Mouse (Mus musculus) midbrain, postnatal 0 days (tissue): ENCODE results near the gene Fgf9. TPM values are rescaled to one million over a fixed set of nuclear protein-coding genes. Genes with fewer than 3 reads are reported as not detected.

Source experiments
- ATAC-seq: fragments of 200-750 bp; cut with Nextera tagmentation; 2 replicates; pipeline ENCODE4 v1.8.0; 2017; ENCODE audit warnings: moderate number of reproducible peaks, mild to moderate bottlenecking, moderate TSS enrichment, moderate library complexity; ENCODE audit not compliant: low FRiP score
- DNase-seq: peaks from one replicate; pipeline ENCODE4 v3.0.0-alpha.2; 2015; ENCODE audit warnings: low spot score
- H3K27ac ChIP-seq: fragments of 300-500 bp; sonication (generic); 2 replicates; pipeline ENCODE4 v1.5.1; 2014; ENCODE audit warnings: low read depth, mild to moderate bottlenecking, low read length, mixed read lengths
- H3K27me3 ChIP-seq: fragments of 300-500 bp; sonication (generic); 2 replicates; pipeline ENCODE4 v1.6.1; 2014; ENCODE audit warnings: low read length, control low read depth, mixed read lengths; ENCODE audit not compliant: insufficient read depth
- H3K36me3 ChIP-seq: fragments of 300-500 bp; sonication (generic); 2 replicates; pipeline ENCODE4 v1.6.1; 2014; ENCODE audit warnings: low read length, control low read depth, mixed read lengths; ENCODE audit not compliant: insufficient read depth
- H3K4me1 ChIP-seq: fragments of 300-500 bp; sonication (generic); 2 replicates; pipeline ENCODE4 v1.6.1; 2014; ENCODE audit warnings: mild to moderate bottlenecking, control low read depth, antibody characterized with exemption, low read length, mixed read lengths; ENCODE audit not compliant: insufficient read depth
- H3K4me2 ChIP-seq: fragments of 300-500 bp; sonication (generic); 2 replicates; pipeline ENCODE4 v1.6.1; 2014; ENCODE audit warnings: low read depth, mild to moderate bottlenecking, low read length, mixed read lengths; ENCODE audit not compliant: poor library complexity, severe bottlenecking
- H3K4me3 ChIP-seq: fragments of 300-500 bp; sonication (generic); 2 replicates; pipeline ENCODE4 v1.5.1; 2014; ENCODE audit warnings: low read depth, mild to moderate bottlenecking, low read length, moderate library complexity
- H3K9ac ChIP-seq: fragments of 300-500 bp; sonication (generic); replicated peaks from 2 replicates; pipeline ENCODE4 v1.6.1; 2014; ENCODE audit warnings: mild to moderate bottlenecking, low read length, moderate library complexity, mixed read lengths; ENCODE audit not compliant: poor library complexity, severe bottlenecking
- H3K9me3 ChIP-seq: fragments of 300-500 bp; sonication (generic); 2 replicates; pipeline ENCODE4 v1.6.1; 2016; ENCODE audit warnings: low read length, control low read depth
- CTCF ChIP-seq: IDR thresholded peaks from 2 replicates; pipeline ENCODE4 v1.5.1; 2016; ENCODE audit warnings: antibody characterized with exemption, mild to moderate bottlenecking
- WGBS: fragments of 180-500 bp; shearing (Covaris S2); extraction: QIAGEN DNeasy Blood & Tissue Kit; methylation state at CpG from one replicate; pipeline ENCODE4 v1.1.7; 2014; 5-methylcytosine and 5-hydroxymethylcytosine counted together
- polyA plus RNA-seq: library from polyadenylated mRNA; unstranded; fragments of >200 nt; fragmentation: Nextera tagmentation; extraction: Ambion mirVana; gene quantifications from 2 replicates; pipeline ENCODE4 v1.2.1, GENCODE M21; 2015
- total RNA-seq: library from RNA; depleted of rRNA; stranded (reverse); fragments of >200 nt; gene quantifications from 2 replicates; pipeline ENCODE4 v1.2.3, GENCODE M21; 2014

The Fgf9 gene
- total and polyA plus RNA-seq, 2 experiments from 2014 or later: 7.9 to 17.7 TPM

DNA sequence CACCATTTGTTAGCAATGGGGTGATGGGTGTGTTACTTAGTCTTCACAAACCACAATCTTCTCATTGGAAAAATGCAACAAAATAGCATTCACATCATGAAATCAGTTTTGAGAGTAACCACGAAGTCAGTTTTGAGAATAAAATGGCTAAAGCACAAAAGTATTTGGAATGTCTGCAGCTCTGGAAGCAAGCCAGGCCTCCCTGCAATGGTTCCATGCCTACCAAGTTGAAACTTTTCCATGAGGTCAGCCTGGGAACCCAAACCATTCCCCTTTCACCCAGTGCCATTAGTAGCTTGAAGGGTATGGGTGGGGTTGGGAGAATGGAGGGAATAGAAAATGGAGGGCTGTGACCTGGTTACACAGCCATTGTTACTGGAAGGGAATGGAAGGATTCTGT, 1.7 kb upstream of the Fgf9 start:
- no peak for TF ChIP-seq CTCF
- peaks cover 10% of the 10 kb centered on the region; the same call in 1 of the 2 replicates for H3K4me1 ChIP-seq
- H3K27ac ChIP-seq: no peak overlapping the region
- WGBS: 74% methylated on average over 1 of the region's 1 CpGs
- no peaks in the 10 kb centered on the region for H3K9me3 ChIP-seq
- H3K9ac ChIP-seq: no peak overlapping the region
- ATAC-seq: no peak
- DNase-seq: no peak
- H3K4me2 ChIP-seq: no peak overlapping the region
- H3K27me3 ChIP-seq: peaks cover 5% of the 10 kb centered on the region; the same call in 1 of the 2 replicates
- H3K36me3 ChIP-seq: no peaks in the 10 kb centered on the region
- no peak overlapping the region for H3K4me3 ChIP-seq

DNA sequence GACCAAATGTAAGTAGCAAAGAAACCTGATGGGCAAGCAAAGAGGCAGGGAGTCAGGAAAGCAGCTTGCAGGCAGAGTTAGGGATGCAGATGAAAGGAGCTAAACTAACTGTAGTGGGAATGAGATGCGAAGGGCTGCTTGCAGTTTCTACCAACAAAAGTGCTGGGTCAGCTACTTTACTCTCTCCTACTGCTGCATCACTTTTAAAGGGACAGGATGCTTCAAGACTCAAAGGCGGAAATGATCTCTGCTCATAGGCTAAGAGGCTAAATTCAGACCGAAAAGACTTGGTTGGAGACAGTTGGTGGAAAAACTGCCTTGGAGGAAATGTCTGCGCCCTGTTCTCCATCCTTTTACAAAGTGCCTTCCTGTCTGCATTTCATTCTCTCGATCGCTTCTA, 420 bp upstream of the Fgf9 start:
- Histone ChIP-seq H3K4me2 (peak overlapping the region; percentile 98), H3K27ac (no peak overlapping the region), H3K9ac (no peak overlapping the region), H3K27me3 (peaks cover 5% of the 10 kb centered on the region; the same call in 1 of the 2 replicates), H3K4me3 (peak overlapping the region; percentile 60), H3K36me3 (no peaks in the 10 kb centered on the region), H3K4me1 (peaks cover 10% of the 10 kb centered on the region; the same call in 1 of the 2 replicates), H3K9me3 (no peaks in the 10 kb centered on the region)
- ATAC-seq: no peak
- no peak for TF ChIP-seq CTCF
- peak; percentile 27 for DNase-seq
- under 1% methylated on average over 6 of the region's 6 CpGs for WGBS

DNA sequence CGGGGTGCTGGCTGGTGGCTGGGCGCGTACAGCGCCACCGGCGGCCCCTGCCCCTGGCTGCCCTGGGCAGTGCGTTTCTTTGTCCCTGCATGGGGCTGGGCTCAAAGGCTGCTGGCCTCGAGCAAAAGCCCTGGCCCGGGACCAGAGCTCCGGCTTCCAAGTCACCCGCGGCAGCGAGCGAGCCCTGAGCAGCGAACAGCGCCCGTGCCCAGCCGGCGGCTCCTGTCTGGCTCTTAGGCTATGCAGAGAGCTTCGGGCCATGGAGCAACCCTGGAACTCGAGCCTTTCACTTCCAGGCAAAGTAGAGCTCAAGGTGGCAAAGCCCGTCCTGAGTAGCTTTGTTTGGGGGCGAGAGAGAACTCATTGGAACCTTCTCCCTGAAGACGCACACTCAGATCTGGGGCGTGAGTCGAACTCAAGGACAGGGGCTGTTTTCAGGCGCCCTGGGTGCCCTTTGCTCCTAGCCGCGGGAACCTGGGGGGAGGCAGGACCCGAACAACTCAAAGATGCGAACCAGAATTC, 834 bp downstream of the Fgf9 start:
- under 1% methylated on average over 29 of the region's 31 CpGs for WGBS
- DNase-seq (peak; percentile 48), ATAC-seq (no peak)
- H3K36me3 ChIP-seq: no peaks in the 10 kb centered on the region
- H3K9me3 ChIP-seq: no peaks in the 10 kb centered on the region
- H3K27me3 ChIP-seq: peaks cover 5% of the 10 kb centered on the region; the same call in 1 of the 2 replicates
- no peak overlapping the region for H3K27ac ChIP-seq
- H3K4me1 ChIP-seq: peaks cover 10% of the 10 kb centered on the region; the same call in 1 of the 2 replicates
- no peak for TF ChIP-seq CTCF
- H3K4me3 ChIP-seq: peak overlapping the region; percentile 60
- H3K9ac ChIP-seq: peak overlapping the region; percentile 48
- H3K4me2 ChIP-seq: peak overlapping the region; percentile 98

DNA sequence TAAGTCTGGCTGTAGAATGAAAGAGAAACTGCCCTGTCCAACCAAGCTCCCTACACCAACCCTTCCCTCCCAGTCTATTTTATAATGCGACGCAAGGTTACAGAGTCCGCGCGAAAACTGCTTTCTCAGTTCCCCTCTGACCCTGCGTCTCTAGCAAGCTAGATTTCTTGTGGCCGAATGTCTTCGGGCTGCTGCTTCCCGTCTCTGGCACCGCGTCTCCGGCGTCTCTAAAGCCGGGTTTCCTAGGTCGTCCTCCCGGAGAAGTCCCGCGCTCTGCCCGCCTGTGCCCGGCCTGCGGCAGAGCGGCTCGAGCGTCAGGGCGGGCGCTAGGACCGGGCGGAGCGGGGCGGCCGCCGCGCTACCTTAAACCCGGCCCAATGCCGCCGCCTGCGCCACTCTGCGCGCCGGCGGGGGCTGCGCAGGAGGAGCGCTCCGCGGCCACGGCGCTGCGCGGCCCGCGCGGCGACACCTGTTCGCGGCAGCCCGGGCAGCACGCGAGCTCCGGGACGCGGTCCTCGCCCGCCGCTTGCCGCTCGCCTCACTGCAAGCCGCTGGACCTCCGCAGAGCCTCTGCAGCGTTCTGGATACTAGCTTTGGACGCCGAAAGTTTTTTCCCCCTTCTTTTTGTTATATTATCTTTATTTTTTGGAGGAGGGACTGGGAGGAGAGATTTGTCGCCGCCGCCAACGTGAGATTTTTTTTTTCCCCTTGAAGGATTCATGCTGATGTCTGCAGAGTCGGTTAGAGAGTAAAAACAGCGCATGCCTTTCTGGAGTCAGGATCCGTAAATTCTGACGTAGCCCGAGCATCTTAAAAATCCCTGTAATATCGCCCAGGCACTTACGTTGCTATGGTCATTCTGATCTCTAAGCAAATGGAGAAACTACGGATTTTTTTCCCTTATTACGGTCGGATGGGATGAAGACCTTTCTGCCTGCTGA, 1.8 kb downstream of the Fgf9 start:
- H3K36me3 ChIP-seq: no peaks in the 10 kb centered on the region
- under 1% methylated on average over 85 of the region's 85 CpGs for WGBS
- no peak for TF ChIP-seq CTCF
- DNase-seq (peak; percentile 86), ATAC-seq (peak; percentile 70)
- H3K4me3 ChIP-seq: peak overlapping the region; percentile 60
- peaks cover 5% of the 10 kb centered on the region; the same call in 1 of the 2 replicates for H3K27me3 ChIP-seq
- H3K4me1 ChIP-seq: peaks cover 10% of the 10 kb centered on the region; the same call in 1 of the 2 replicates
- H3K4me2 ChIP-seq: peak overlapping the region; percentile 98
- no peaks in the 10 kb centered on the region for H3K9me3 ChIP-seq
- no peak overlapping the region for H3K27ac ChIP-seq
- H3K9ac ChIP-seq: peak overlapping the region; percentile 44

DNA sequence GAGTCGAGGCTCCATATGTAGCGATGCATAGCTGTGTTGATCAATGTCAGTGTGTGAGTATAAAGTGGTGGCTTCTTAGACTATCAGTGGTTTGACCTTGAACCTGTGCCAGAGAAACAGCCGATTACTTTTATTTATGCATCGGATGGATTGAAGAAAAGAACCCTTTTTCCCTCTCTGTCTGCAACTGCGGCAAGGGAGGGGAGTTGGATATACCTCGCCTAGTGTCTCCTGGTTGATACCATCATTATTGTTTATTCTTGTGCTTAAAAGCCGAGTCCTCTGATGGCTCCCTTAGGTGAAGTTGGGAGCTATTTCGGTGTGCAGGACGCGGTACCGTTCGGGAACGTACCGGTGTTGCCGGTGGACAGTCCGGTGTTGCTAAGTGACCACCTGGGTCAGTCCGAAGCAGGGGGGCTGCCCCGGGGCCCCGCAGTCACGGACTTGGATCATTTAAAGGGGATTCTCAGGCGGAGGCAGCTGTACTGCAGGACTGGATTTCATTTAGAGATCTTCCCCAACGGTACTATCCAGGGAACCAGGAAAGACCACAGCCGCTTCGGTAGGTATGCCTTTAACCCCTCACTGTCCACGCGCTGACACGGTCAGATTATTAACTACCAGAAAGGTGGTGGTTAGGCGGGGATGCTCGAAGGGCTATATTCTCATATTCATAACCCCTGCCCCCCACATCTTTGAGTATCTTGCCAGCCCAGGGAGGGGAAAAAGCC, 2.6 kb downstream of the Fgf9 start:
- H3K27me3 ChIP-seq: peaks cover 8% of the 10 kb centered on the region; the same call in 1 of the 2 replicates
- H3K9ac ChIP-seq: peak overlapping the region; percentile 44
- peak; percentile 33 for DNase-seq
- H3K27ac ChIP-seq: no peak overlapping the region
- WGBS: under 1% methylated on average over 29 of the region's 29 CpGs
- H3K9me3 ChIP-seq: no peaks in the 10 kb centered on the region
- H3K4me3 ChIP-seq: peak overlapping the region; percentile 60
- peak overlapping the region; percentile 98 for H3K4me2 ChIP-seq
- TF ChIP-seq CTCF: no peak
- no peak for ATAC-seq
- H3K4me1 ChIP-seq: peaks cover 10% of the 10 kb centered on the region; the same call in 1 of the 2 replicates
- no peaks in the 10 kb centered on the region for H3K36me3 ChIP-seq
